Mouse (Mus musculus): ENCODE results near the gene Map4k3. TPM values are rescaled to one million over a fixed set of nuclear protein-coding genes. Genes with fewer than 3 reads are reported as not detected.

The Map4k3 gene
- polyA plus RNA-seq, 1 experiment from 2014 or later = 18.1 TPM

DNA sequence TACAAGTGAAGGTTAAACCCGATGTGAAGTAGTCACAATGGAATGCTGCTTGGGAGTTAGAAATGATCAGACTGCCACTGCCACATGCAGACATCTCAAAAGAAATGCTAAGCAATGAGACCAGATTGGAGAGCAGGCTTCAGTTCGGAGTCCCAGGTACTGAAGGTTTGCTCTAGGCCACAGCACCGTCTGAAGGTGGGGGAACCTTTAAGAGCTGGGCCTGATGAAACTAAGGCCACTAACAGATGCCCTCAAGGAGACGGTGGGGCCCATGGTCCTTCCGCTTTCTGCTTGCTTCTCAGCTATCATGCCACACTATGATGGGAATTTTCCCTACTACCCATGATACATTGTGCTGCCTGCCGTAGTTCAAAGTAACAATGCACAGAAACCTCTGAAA, 32.1 kb downstream of the Map4k3 start:
- 95% methylated on average over 6 of the region's 6 CpGs for WGBS
- no peaks in the 10 kb centered on the region for H3K36me3 ChIP-seq
- H3K9me3 ChIP-seq = no peaks in the 10 kb centered on the region
- no peak for DNase-seq (ENCODE audit: low spot score)
- peaks cover 30% of the 10 kb centered on the region for H3K4me1 ChIP-seq (replicated peaks)
- H3K27me3 ChIP-seq (ENCODE audit: insufficient read depth, poor library complexity, severe bottlenecking) = no peaks in the 10 kb centered on the region
- H3K4me3 ChIP-seq = no peak overlapping the region
- no peak overlapping the region for H3K27ac ChIP-seq

DNA sequence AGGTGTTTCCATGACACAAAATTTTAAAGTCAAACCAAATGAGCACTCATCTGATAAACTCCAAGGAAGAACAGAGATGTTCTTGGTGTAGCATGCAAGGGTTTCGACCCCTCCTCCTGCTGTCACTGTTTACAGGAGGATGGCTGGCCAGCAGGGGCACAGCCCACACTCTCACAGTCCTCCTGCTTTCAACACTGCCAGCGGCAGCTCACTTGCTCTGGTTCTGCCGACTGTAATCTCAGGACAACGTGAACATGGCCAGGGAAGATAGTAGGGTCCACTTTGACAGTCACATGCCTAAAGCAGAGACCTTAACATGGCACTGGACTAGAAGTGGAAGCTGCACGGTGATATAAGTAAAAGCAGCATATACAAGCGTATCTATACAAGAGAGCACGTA, 34.6 kb downstream of the Map4k3 start:
- H3K27me3 ChIP-seq (ENCODE audit: insufficient read depth, poor library complexity, severe bottlenecking) = no peaks in the 10 kb centered on the region
- H3K36me3 ChIP-seq = 0 out of 2 replicates have a peak, but pooled peaks cover 4% of the 10 kb centered on the region
- H3K9me3 ChIP-seq = no peaks in the 10 kb centered on the region
- 59% methylated on average over 7 of the region's 7 CpGs for WGBS
- no peak overlapping the region for H3K4me3 ChIP-seq
- no peak for DNase-seq (ENCODE audit: low spot score)
- H3K4me1 ChIP-seq (replicated peaks) = peaks cover 26% of the 10 kb centered on the region
- H3K27ac ChIP-seq = 0 out of 2 replicates have a peak overlapping the region, but pooled peaks have one; percentile 9

- no peak overlapping the region for H3K27ac ChIP-seq
- peaks cover 17% of the 10 kb centered on the region for H3K4me1 ChIP-seq (replicated peaks)
- no peaks in the 10 kb centered on the region for H3K9me3 ChIP-seq
- no peak for DNase-seq (ENCODE audit: low spot score)
- whole genome bisulfite sequencing = 89% methylated on average over 13 of the region's 13 CpGs
- no peaks in the 10 kb centered on the region for H3K27me3 ChIP-seq (ENCODE audit: insufficient read depth, poor library complexity, severe bottlenecking)
- no peak overlapping the region for H3K4me3 ChIP-seq
- H3K36me3 ChIP-seq = 0 out of 2 replicates have a peak, but pooled peaks cover 4% of the 10 kb centered on the region
Measured at GRCm38 (mm10) chr17:80692183-80692582, 36.1 kb downstream of the Map4k3 start.

- Histone ChIP-seq H3K36me3 (0 out of 2 replicates have a peak, but pooled peaks cover 4% of the 10 kb centered on the region), H3K27ac (no peak overlapping the region), H3K9me3 (no peaks in the 10 kb centered on the region), H3K27me3 (ENCODE audit: insufficient read depth, poor library complexity, severe bottlenecking) (no peaks in the 10 kb centered on the region), H3K4me1 (replicated peaks) (peaks cover 18% of the 10 kb centered on the region), H3K4me3 (no peak overlapping the region)
- 89% methylated on average over 11 of the region's 11 CpGs for WGBS
- no peak for DNase-seq (ENCODE audit: low spot score)
Measured at GRCm38 (mm10) chr17:80688701-80689100, 39.6 kb downstream of the Map4k3 start.

GRCm38 (mm10) chr17:80686066-80686465, 42.2 kb downstream of the Map4k3 start:
- WGBS = 92% methylated on average over 5 of the region's 5 CpGs
- Histone ChIP-seq H3K36me3 (0 out of 2 replicates have a peak, but pooled peaks cover 3% of the 10 kb centered on the region), H3K4me1 (replicated peaks) (peaks cover 18% of the 10 kb centered on the region), H3K4me3 (no peak overlapping the region), H3K27me3 (ENCODE audit: insufficient read depth, poor library complexity, severe bottlenecking) (no peaks in the 10 kb centered on the region), H3K9me3 (no peaks in the 10 kb centered on the region), H3K27ac (no peak overlapping the region)
- no peak for DNase-seq (ENCODE audit: low spot score)

DNA sequence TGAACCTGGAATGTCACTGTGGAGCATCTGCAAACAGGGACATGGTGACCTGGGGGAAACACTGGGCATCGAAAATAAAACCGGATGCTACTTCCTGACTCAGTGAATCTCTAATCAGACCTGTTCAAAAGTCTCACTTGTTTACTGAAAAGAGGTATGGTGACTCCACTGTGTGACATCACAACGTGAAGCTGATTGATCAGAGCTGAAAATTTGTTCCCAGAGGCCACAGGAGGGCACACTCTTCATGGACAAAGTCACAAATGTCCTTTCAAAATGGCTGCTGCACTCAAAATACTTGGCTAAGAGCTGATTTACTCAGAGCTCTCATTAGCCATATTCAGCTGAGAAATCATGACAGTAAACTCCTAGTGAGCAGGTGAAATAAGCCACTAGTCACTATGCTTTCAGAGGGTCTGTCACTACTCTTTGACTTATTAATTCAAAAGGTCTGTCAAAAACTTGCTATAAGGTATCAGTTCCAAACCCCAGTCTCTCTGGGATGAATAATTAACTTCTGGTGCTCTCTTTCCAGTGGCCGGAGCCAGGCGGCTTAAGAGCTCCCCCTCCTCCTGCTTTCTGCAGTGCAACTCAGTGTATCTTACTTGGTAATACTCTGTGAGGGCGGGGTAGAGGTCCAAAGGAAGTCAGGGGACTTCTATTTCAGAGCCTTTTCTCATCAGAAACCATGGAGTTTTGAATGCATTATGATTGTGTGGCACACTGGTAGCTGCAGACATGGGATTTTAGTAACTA, 44.3 kb downstream of the Map4k3 start:
- no peak overlapping the region for H3K27ac ChIP-seq
- peaks cover 13% of the 10 kb centered on the region for H3K4me1 ChIP-seq (replicated peaks)
- WGBS = 51% methylated on average over 6 of the region's 6 CpGs
- DNase-seq (ENCODE audit: low spot score) = no peak
- no peaks in the 10 kb centered on the region for H3K27me3 ChIP-seq (ENCODE audit: insufficient read depth, poor library complexity, severe bottlenecking)
- H3K36me3 ChIP-seq = no peaks in the 10 kb centered on the region
- H3K4me3 ChIP-seq = no peak overlapping the region
- no peaks in the 10 kb centered on the region for H3K9me3 ChIP-seq

DNA sequence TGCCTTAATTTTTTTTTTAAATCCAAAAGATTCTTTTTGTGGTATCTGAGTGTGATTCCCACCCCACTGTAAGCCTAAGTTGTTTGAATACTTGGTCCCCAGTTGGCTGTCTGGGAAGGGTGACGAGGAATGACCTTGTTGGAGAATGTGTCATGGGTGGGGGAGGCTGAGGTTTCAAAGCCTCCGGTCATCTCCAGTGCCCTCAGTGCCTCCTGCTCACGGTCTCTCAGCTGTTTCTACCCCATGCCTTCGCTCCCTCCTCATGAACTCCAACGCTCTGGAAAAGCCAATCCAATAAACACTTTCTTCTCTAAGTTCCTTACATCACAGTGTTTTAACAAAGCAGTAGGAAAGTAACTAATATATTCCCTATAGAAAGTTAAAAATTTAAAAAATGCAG, 45.2 kb downstream of the Map4k3 start:
- 79% methylated on average over 5 of the region's 5 CpGs for WGBS
- no peaks in the 10 kb centered on the region for H3K9me3 ChIP-seq
- no peak overlapping the region for H3K4me3 ChIP-seq
- no peak overlapping the region for H3K27ac ChIP-seq
- H3K36me3 ChIP-seq = no peaks in the 10 kb centered on the region
- DNase-seq (ENCODE audit: low spot score) = no peak
- H3K27me3 ChIP-seq (ENCODE audit: insufficient read depth, poor library complexity, severe bottlenecking) = no peaks in the 10 kb centered on the region
- H3K4me1 ChIP-seq (replicated peaks) = peaks cover 17% of the 10 kb centered on the region

- no peaks in the 10 kb centered on the region for H3K9me3 ChIP-seq
- 56% methylated on average over 6 of the region's 6 CpGs for WGBS
Measured at GRCm38 (mm10) chr17:80678190-80678589, 50.1 kb downstream of the Map4k3 start.

GRCm38 (mm10) chr17:80676859-80677535, 51.3 kb downstream of the Map4k3 start:
- Histone ChIP-seq H3K27ac (no peak overlapping the region), H3K27me3 (ENCODE audit: insufficient read depth, poor library complexity, severe bottlenecking) (no peaks in the 10 kb centered on the region), H3K4me1 (replicated peaks) (peaks cover 4% of the 10 kb centered on the region), H3K9me3 (no peaks in the 10 kb centered on the region), H3K4me3 (no peak overlapping the region), H3K36me3 (no peaks in the 10 kb centered on the region)
- no peak for DNase-seq (ENCODE audit: low spot score)
- WGBS = 82% methylated on average over 11 of the region's 11 CpGs

More at GRCm38 (mm10) chr17:80678190-80678589, 50.1 kb downstream of the Map4k3 start:
- no peaks in the 10 kb centered on the region for H3K36me3 ChIP-seq
- H3K27ac ChIP-seq = no peak overlapping the region
- peaks cover 4% of the 10 kb centered on the region for H3K4me1 ChIP-seq (replicated peaks)
- no peak for DNase-seq (ENCODE audit: low spot score)
- H3K4me3 ChIP-seq = no peak overlapping the region
- no peaks in the 10 kb centered on the region for H3K27me3 ChIP-seq (ENCODE audit: insufficient read depth, poor library complexity, severe bottlenecking)

- no peaks in the 10 kb centered on the region for H3K36me3 ChIP-seq
- H3K4me1 ChIP-seq (replicated peaks) = peaks cover 4% of the 10 kb centered on the region
- H3K4me3 ChIP-seq = no peak overlapping the region
- no peaks in the 10 kb centered on the region for H3K9me3 ChIP-seq
- 60% methylated on average over 2 of the region's 2 CpGs for WGBS
- DNase-seq (ENCODE audit: low spot score) = no peak
- no peak overlapping the region for H3K27ac ChIP-seq
- no peaks in the 10 kb centered on the region for H3K27me3 ChIP-seq (ENCODE audit: insufficient read depth, poor library complexity, severe bottlenecking)
Measured at GRCm38 (mm10) chr17:80676211-80676610, 52.1 kb downstream of the Map4k3 start.

GRCm38 (mm10) chr17:80670395-80670794, 57.9 kb downstream of the Map4k3 start:
- H3K4me1 ChIP-seq (replicated peaks) = no peaks in the 10 kb centered on the region
- H3K36me3 ChIP-seq = no peaks in the 10 kb centered on the region
- no peak overlapping the region for H3K4me3 ChIP-seq
- H3K27ac ChIP-seq = no peak overlapping the region
- 90% methylated on average over 1 of the region's 1 CpGs for WGBS
- no peak for DNase-seq (ENCODE audit: low spot score)
- no peaks in the 10 kb centered on the region for H3K9me3 ChIP-seq
- H3K27me3 ChIP-seq (ENCODE audit: insufficient read depth, poor library complexity, severe bottlenecking) = no peaks in the 10 kb centered on the region

DNA sequence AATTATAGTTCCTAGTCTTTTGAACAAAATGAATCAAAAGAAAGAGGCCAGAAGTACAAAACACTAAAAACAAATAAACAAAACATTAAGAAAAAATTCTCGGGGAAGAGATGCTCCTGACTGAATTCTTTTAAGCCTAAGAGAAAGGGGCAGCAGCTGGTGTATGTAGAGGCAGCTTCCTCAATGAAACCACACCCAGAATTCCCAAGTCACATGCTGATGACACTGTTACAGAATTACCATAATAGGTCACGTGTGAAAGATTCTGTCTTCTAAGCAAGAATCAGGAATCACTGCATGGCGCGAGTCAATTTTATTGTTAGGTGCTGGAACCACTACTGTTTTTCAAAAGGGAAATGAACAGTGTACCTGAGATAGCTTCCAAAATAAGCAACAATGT, 64.7 kb downstream of the Map4k3 start:
- Histone ChIP-seq H3K4me1 (replicated peaks) (peaks cover 13% of the 10 kb centered on the region; the same call in 1 of the 2 replicates), H3K36me3 (peaks cover 6% of the 10 kb centered on the region; the same call in 1 of the 2 replicates), H3K9me3 (no peaks in the 10 kb centered on the region), H3K27me3 (ENCODE audit: insufficient read depth, poor library complexity, severe bottlenecking) (no peaks in the 10 kb centered on the region), H3K4me3 (no peak overlapping the region), H3K27ac (no peak overlapping the region)
- DNase-seq (ENCODE audit: low spot score) = no peak
- WGBS = 88% methylated on average over 4 of the region's 4 CpGs

Data from hindbrain, embryonic 10.5 days (tissue).